Mouse (Mus musculus): ENCODE results near the gene Ccr10. TPM values are rescaled to one million over a fixed set of nuclear protein-coding genes. Genes with fewer than 3 reads are reported as not detected.

Ccr10 gene
- total and polyA plus RNA-seq, 2 experiments from 2014 or later, result 0.15 to 0.52 TPM

DNA sequence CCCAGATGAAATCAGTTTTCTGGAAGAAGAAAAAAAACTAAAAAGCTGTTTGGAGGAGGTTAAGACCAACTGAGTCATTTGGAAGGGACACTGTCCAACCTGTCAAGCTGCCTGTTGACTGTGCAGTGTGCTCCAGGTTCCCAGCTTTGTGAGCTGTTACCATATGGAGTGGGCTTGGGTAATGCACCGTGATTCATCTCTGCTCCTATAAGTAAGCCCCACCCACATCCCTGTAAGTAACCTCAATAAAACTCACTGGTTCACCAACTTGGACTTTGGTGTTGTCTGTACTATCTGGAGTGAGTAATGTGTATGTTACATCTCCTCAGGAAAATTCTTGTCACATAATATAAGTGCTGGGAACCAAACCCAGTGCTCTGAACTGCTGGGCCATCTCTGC is 22.4 kb downstream of the Ccr10 start:
- Histone ChIP-seq H3K4me1 (ENCODE audit: insufficient read depth) (no peaks in the 10 kb centered on the region), H3K27me3 (ENCODE audit: insufficient read depth, low read length) (no peaks in the 10 kb centered on the region), H3K4me3 (ENCODE audit: low read depth, low read length) (no peak overlapping the region), H3K9me3 (ENCODE audit: low read length) (no peaks in the 10 kb centered on the region), H3K27ac (ENCODE audit: low read depth, low read length) (no peak overlapping the region), H3K4me2 (ENCODE audit: low read depth) (no peak overlapping the region), H3K9ac (no peak overlapping the region), H3K36me3 (ENCODE audit: insufficient read depth) (no peaks in the 10 kb centered on the region)
- TF ChIP-seq CTCF (IDR thresholded peaks at IDR 0.05; ENCODE audit: low read depth), result no peak
- no peak for DNase-seq
- 94% methylated on average over 1 of the region's 1 CpGs for WGBS
- no peak for ATAC-seq

DNA sequence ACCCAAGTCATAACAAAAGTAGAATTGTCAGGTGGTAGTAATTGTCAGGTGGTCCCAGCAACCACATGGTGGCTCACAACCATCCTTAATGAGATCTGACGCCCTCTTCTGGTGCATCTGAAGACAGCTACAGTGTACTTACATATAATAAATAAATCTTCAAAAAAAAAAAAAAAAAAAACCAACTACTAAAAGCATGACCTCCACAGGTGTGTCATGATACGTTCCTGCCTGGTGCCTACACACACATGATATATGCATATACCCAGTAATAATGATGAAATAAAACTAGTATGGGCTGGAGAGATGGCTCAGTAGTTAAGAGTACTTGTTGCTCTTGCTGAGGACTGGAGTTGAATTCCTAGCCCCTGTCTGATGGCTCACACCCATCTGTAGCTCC is 24.2 kb downstream of the Ccr10 start:
- Histone ChIP-seq H3K9me3 (ENCODE audit: low read length) (no peaks in the 10 kb centered on the region), H3K4me2 (ENCODE audit: low read depth) (no peak overlapping the region), H3K36me3 (ENCODE audit: insufficient read depth) (no peaks in the 10 kb centered on the region), H3K27me3 (ENCODE audit: insufficient read depth, low read length) (no peaks in the 10 kb centered on the region), H3K4me3 (ENCODE audit: low read depth, low read length) (no peak overlapping the region), H3K9ac (no peak overlapping the region), H3K27ac (ENCODE audit: low read depth, low read length) (no peak overlapping the region), H3K4me1 (ENCODE audit: insufficient read depth) (no peaks in the 10 kb centered on the region)
- ATAC-seq (no peak), DNase-seq (no peak)
- TF ChIP-seq CTCF (IDR thresholded peaks at IDR 0.05; ENCODE audit: low read depth), result no peak
- WGBS, result 47% methylated on average over 2 of the region's 2 CpGs

DNA sequence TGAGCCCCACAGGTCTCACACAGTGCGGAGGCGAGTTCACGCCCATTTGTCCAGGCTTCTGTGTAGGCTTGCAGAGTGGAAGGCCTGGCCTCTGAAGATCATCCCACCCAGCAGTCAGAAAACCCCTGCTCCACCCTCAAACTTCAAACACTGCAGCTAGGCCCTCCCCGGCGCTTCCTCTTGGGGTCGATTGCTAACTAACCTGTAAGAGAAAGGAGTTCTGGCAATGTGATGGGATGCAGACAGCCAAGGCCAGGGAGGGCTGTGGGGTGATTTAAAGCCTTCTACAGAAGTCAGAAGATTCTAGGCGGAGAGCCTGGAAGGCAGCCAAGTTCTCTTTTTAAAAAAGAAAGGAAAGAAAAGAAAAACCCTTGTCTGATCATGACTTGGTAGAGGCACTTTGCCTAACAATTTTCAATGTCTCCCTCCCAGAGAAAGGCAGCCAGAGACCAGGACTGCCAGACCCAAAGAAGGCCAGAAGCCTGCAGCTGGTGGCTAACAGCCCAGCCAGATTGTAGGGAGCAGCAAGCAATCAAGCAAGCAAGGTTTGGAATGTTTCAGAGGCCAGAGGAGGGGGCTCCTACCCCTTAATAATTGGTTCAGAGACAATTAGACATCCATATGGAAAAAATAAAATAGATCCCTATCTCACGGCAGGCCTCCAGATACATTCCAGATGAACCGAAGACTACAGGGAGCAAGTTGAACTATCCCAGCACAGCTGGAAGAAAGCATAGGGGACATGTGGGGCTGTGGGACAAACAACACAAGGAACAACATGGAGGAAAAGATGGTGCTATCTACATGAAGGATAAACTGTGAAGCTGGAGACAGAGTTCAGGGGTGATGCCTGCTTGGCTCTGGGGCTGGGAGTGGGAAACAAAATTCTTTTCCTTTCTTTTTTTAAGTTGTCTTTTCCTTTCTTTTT is 25.8 kb downstream of the Ccr10 start:
- no peak for DNase-seq
- Histone ChIP-seq H3K36me3 (ENCODE audit: insufficient read depth) (no peaks in the 10 kb centered on the region), H3K4me1 (ENCODE audit: insufficient read depth) (peaks cover 2% of the 10 kb centered on the region; the same call in 1 of the 2 replicates), H3K27ac (ENCODE audit: low read depth, low read length) (no peak overlapping the region), H3K9ac (no peak overlapping the region), H3K27me3 (ENCODE audit: insufficient read depth, low read length) (no peaks in the 10 kb centered on the region), H3K4me2 (ENCODE audit: low read depth) (no peak overlapping the region), H3K4me3 (ENCODE audit: low read depth, low read length) (no peak overlapping the region), H3K9me3 (ENCODE audit: low read length) (no peaks in the 10 kb centered on the region)
- WGBS, result 38% methylated on average over 9 of the region's 9 CpGs
- TF ChIP-seq CTCF (IDR thresholded peaks at IDR 0.05; ENCODE audit: low read depth), result no peak
- no peak for ATAC-seq

DNA sequence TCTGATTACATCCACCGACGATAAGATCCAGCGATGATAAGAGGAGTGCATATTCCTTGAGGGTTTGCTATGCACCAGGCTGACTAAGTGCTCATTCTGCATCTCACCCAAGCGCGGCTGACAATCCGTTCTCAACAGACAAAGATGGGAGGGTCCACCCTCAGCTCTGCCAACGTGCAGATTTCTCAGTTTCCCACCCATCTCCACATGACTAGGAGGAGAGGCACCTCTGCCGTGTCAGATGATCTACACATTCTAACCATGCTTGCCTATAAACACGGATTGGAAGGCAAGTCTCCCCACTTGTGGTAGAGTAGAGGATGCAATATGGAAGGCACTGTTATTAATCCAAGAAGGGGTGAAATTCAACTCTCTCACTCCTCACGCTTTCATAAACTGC is 26.5 kb downstream of the Ccr10 start:
- no peak overlapping the region for H3K9ac ChIP-seq
- H3K9me3 ChIP-seq (ENCODE audit: low read length), result no peaks in the 10 kb centered on the region
- H3K4me3 ChIP-seq (ENCODE audit: low read depth, low read length), result no peak overlapping the region
- no peak overlapping the region for H3K4me2 ChIP-seq (ENCODE audit: low read depth)
- H3K36me3 ChIP-seq (ENCODE audit: insufficient read depth), result no peaks in the 10 kb centered on the region
- WGBS, result 71% methylated on average over 10 of the region's 10 CpGs
- no peaks in the 10 kb centered on the region for H3K27me3 ChIP-seq (ENCODE audit: insufficient read depth, low read length)
- H3K27ac ChIP-seq (ENCODE audit: low read depth, low read length), result no peak overlapping the region
- peaks cover 2% of the 10 kb centered on the region; the same call in 1 of the 2 replicates for H3K4me1 ChIP-seq (ENCODE audit: insufficient read depth)
- ATAC-seq, result no peak
- no peak for DNase-seq
- TF ChIP-seq CTCF (IDR thresholded peaks at IDR 0.05; ENCODE audit: low read depth), result no peak

DNA sequence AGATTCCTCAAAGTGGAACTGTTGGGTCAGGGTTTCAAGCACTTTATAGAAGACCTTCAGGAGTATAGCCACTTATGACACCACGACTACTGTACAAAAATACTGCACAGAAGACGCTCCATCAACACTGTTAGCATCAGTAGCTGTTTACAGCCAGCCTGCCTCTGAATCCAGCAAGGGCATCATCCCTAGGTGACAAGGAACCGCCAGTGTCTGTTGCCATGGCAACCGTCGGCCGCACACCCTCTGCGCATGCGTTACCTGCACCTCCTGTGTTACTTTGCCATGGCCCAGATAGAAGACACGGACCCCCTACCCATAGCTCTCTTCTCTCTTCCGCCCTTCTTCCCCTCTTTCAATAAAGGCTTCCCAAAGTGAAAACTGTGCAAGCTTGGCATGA is 28.9 kb downstream of the Ccr10 start:
- Histone ChIP-seq H3K9ac (no peak overlapping the region), H3K9me3 (ENCODE audit: low read length) (no peaks in the 10 kb centered on the region), H3K4me1 (ENCODE audit: insufficient read depth) (peaks cover 2% of the 10 kb centered on the region; the same call in 1 of the 2 replicates), H3K36me3 (ENCODE audit: insufficient read depth) (no peaks in the 10 kb centered on the region), H3K27ac (ENCODE audit: low read depth, low read length) (0 out of 2 replicates have a peak overlapping the region, but pooled peaks have one; percentile 40), H3K4me3 (ENCODE audit: low read depth, low read length) (no peak overlapping the region), H3K27me3 (ENCODE audit: insufficient read depth, low read length) (no peaks in the 10 kb centered on the region), H3K4me2 (ENCODE audit: low read depth) (no peak overlapping the region)
- no peak for TF ChIP-seq CTCF (IDR thresholded peaks at IDR 0.05; ENCODE audit: low read depth)
- 11% methylated on average over 10 of the region's 10 CpGs for WGBS
- DNase-seq (peak; percentile 80), ATAC-seq (peak; percentile 34; the same call in 1 of the 2 replicates)

DNA sequence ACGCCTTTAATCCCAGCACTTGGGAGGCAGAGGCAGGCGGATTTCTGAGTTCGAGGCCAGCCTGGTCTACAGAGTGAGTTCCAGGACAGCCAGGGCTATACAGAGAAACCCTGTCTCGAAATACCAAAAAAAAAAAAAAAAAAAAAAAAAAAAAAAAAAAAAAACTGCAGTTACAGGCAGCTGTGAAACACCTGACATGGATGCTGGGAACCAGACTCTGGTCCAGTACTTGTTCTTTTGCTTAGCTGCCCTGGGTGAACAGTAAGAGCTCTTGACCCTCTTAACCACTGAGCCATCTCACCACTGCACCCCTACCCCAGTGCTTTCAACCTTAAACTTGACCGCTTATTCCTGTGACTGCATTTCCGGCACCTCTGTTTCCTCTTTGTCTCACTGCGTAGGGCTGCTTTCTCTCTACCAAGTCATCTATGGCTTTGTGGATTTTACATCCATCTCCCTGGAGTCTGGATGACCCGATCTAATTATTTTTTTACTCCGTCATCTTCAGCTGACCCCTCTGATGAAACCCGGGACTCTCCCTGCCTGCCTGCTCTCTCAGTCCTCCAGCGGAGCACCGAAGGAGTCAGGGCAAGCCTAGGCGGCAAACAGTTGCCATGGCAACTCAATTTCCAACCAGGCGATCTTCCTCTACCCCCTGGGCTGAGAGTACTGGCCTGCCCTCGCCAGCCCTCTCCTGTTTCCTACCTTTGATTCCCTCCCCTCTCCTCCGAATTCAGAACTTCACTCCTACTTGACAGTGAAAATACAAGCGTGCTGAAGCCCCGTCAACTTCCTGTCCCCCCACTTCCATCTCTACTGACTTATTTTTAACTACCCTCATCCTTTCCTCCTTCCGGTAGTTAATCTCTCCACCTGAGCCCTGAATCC is 31.7 kb downstream of the Ccr10 start:
- TF ChIP-seq CTCF (IDR thresholded peaks at IDR 0.05; ENCODE audit: low read depth), result no peak
- peak; percentile 64 for ATAC-seq
- DNase-seq, result peak; percentile 69
- no peaks in the 10 kb centered on the region for H3K27me3 ChIP-seq (ENCODE audit: insufficient read depth, low read length)
- no peaks in the 10 kb centered on the region for H3K9me3 ChIP-seq (ENCODE audit: low read length)
- peak overlapping the region; percentile 25 for H3K4me3 ChIP-seq (ENCODE audit: low read depth, low read length)
- H3K4me1 ChIP-seq (ENCODE audit: insufficient read depth), result peaks cover 2% of the 10 kb centered on the region; the same call in 1 of the 2 replicates
- peak overlapping the region; percentile 42 for H3K9ac ChIP-seq
- H3K27ac ChIP-seq (ENCODE audit: low read depth, low read length), result peak overlapping the region; percentile 50; the same call in 1 of the 2 replicates
- H3K36me3 ChIP-seq (ENCODE audit: insufficient read depth), result no peaks in the 10 kb centered on the region
- 18% methylated on average over 17 of the region's 19 CpGs for WGBS
- H3K4me2 ChIP-seq (ENCODE audit: low read depth), result peak overlapping the region; percentile 50

Data from forebrain, postnatal 0 days (tissue).